Mouse (Mus musculus): ENCODE data around the gene Gpr137.

The Gpr137 gene

GRCm38 (mm10) chr19:6941372-6942248 is 670 bp downstream of the Gpr137 start, which contains the start of gene Bad:
Gene Bad (plus strand): TSS chr19:6941861.
- DNase-seq (ENCODE audit: extremely low read depth, low read depth), result no peak

- DNase-seq (ENCODE audit: extremely low read depth, low read depth), result no peak
These were observed 1.6 kb downstream of the Gpr137 start for GRCm38 (mm10) chr19:6940396-6941351.

- no peak for DNase-seq (ENCODE audit: extremely low read depth, low read depth)
These were observed 2.9 kb downstream of the Gpr137 start for GRCm38 (mm10) chr19:6939106-6940002.

- no peak for DNase-seq (ENCODE audit: extremely low read depth, low read depth)
These were observed 4.5 kb downstream of the Gpr137 start for GRCm38 (mm10) chr19:6937541-6938465.

GRCm38 (mm10) chr19:6936299-6936698 is 6.0 kb downstream of the Gpr137 start:
- no peak for DNase-seq (ENCODE audit: extremely low read depth, low read depth)

- no peak for DNase-seq (ENCODE audit: extremely low read depth, low read depth)
These were observed 7.9 kb downstream of the Gpr137 start, which contains the start of gene Kcnk4 for GRCm38 (mm10) chr19:6934195-6934977. Gene Kcnk4 (minus strand): TSS chr19:6934515.

- DNase-seq (ENCODE audit: extremely low read depth, low read depth), result no peak
These were observed 8.7 kb downstream of the Gpr137 start for GRCm38 (mm10) chr19:6933436-6934194.

GRCm38 (mm10) chr19:6933102-6933435 is 9.2 kb downstream of the Gpr137 start:
- DNase-seq (ENCODE audit: extremely low read depth, low read depth), result no peak

GRCm38 (mm10) chr19:6932018-6932417 is 10.3 kb downstream of the Gpr137 start:
- no peak for DNase-seq (ENCODE audit: extremely low read depth, low read depth)

GRCm38 (mm10) chr19:6931002-6931401 is 11.3 kb downstream of the Gpr137 start:
- no peak for DNase-seq (ENCODE audit: extremely low read depth, low read depth)

GRCm38 (mm10) chr19:6928080-6928479 is 14.2 kb downstream of the Gpr137 start:
- no peak for DNase-seq (ENCODE audit: extremely low read depth, low read depth)

- no peak for DNase-seq (ENCODE audit: extremely low read depth, low read depth)
These were observed 15.6 kb downstream of the Gpr137 start for GRCm38 (mm10) chr19:6926559-6927255.

GRCm38 (mm10) chr19:6925611-6926329 is 16.5 kb downstream of the Gpr137 start:
- DNase-seq (ENCODE audit: extremely low read depth, low read depth), result no peak

- DNase-seq (ENCODE audit: extremely low read depth, low read depth), result no peak
These were observed 17.0 kb downstream of the Gpr137 start, which contains the start of gene Catsperz for GRCm38 (mm10) chr19:6925307-6925573. Gene Catsperz (minus strand): TSS chr19:6925380.

GRCm38 (mm10) chr19:6924461-6925306 is 17.6 kb downstream of the Gpr137 start:
- DNase-seq (ENCODE audit: extremely low read depth, low read depth), result no peak

Measured in MEL-GATA-1-ER (cell line).